Mouse (Mus musculus) heart, adult 2 months (tissue): Measurements from ENCODE around the gene Dock2.

Experiments
- CTCF ChIP-seq: fragments of 200-600 bp; IDR thresholded peaks from 2 replicates; pipeline ENCODE4 v1.8.1; 2022; ENCODE audit warnings: antibody characterized with exemption, mild to moderate bottlenecking, moderate library complexity
- POLR2A ChIP-seq: fragments of 200-500 bp; IDR thresholded peaks from 2 replicates; pipeline ENCODE4 v1.6.1; 2011; ENCODE audit warnings: mild to moderate bottlenecking, low read depth, low read length, control low read depth; ENCODE audit not compliant: insufficient read depth

GRCm38 (mm10) chr11:34494682-34495081 is 289.0 kb downstream of the Dock2 start:
- TF ChIP-seq CTCF (no peak), POLR2A (no peak)
